Mouse (Mus musculus) heart, adult 2 months (tissue): ENCODE results near the gene Hist2h4. TPM values are rescaled to one million over a fixed set of nuclear protein-coding genes. Genes with fewer than 3 reads are reported as not detected.

Source experiments
- DNase-seq, 2 experiments: peaks; one replicate each; pipeline ENCODE4 v3.0.0; 2021
- H3K27ac ChIP-seq: fragments of 200-600 bp; 2 replicates; pipeline ENCODE4 v1.8.1; 2022
- H3K27me3 ChIP-seq: fragments of 200-500 bp; 2 replicates; pipeline ENCODE4 v1.6.1; 2012; ENCODE audit warnings: mild to moderate bottlenecking, low read length, inconsistent platforms, mixed read lengths; ENCODE audit not compliant: control insufficient read depth, insufficient read depth
- H3K36me3 ChIP-seq: fragments of 200-500 bp; 2 replicates; pipeline ENCODE4 v1.6.1; 2012; ENCODE audit warnings: low read length, inconsistent platforms; ENCODE audit not compliant: control insufficient read depth, insufficient read depth
- H3K4me1 ChIP-seq: fragments of 200-500 bp; 2 replicates; pipeline ENCODE4 v1.6.1; 2011; ENCODE audit warnings: low read length; ENCODE audit not compliant: control insufficient read depth, insufficient read depth
- H3K4me3 ChIP-seq: fragments of 200-600 bp; 2 replicates; pipeline ENCODE4 v1.8.1; 2022
- H3K79me2 ChIP-seq: fragments of 200-500 bp; replicated peaks from 2 replicates; pipeline ENCODE4 v1.6.1; 2012; ENCODE audit warnings: mild to moderate bottlenecking, inconsistent platforms, low read length, moderate library complexity, mixed read lengths; ENCODE audit not compliant: control insufficient read depth, insufficient read depth
- H3K9ac ChIP-seq: fragments of 200-500 bp; 2 replicates; pipeline ENCODE4 v1.6.1; 2012; ENCODE audit warnings: low read depth, mild to moderate bottlenecking, control low read depth, inconsistent platforms, low read length, mixed read lengths
- CTCF ChIP-seq: fragments of 200-600 bp; IDR thresholded peaks from 2 replicates; pipeline ENCODE4 v1.8.1; 2022; ENCODE audit warnings: antibody characterized with exemption, mild to moderate bottlenecking, moderate library complexity
- EP300 ChIP-seq: fragments of 200-500 bp; IDR thresholded peaks from 2 replicates; pipeline ENCODE4 v1.6.1; 2011; ENCODE audit warnings: low read depth, low read length, control low read depth; ENCODE audit not compliant: insufficient read depth
- POLR2A ChIP-seq: fragments of 200-500 bp; IDR thresholded peaks from 2 replicates; pipeline ENCODE4 v1.6.1; 2011; ENCODE audit warnings: mild to moderate bottlenecking, low read depth, low read length, control low read depth; ENCODE audit not compliant: insufficient read depth
- WGBS: fragments of 180-500 bp; shearing (Covaris S2); methylation state at CpG from one replicate; pipeline ENCODE4 v1.1.7; 2018; 5-methylcytosine and 5-hydroxymethylcytosine counted together
- intact Hi-C: fragments of 180-260 bp; cut with DNase I; formaldehyde crosslinking; loops from one replicate; pipeline ENCODE4 v1.15.1; 2025
- polyA plus RNA-seq: library from polyadenylated mRNA; depleted of rRNA; stranded (reverse); fragments of >200 nt; gene quantifications from 2 replicates; pipeline ENCODE4 v1.2.3, GENCODE M21; 2012
- total RNA-seq, 2 experiments: library from RNA; stranded (reverse); gene quantifications; 2 replicates each; pipeline ENCODE4 v1.2.3; 2021

Gene Hist2h4
- total and polyA plus RNA-seq, 3 experiments = 1.4 to 14.0 (median 11.6) TPM

- intact Hi-C loops = no loop called here
- no peak overlapping the region for H3K4me3 ChIP-seq
- no peak for DNase-seq
Observed at GRCm38 (mm10) chr3:96260220-96260619, 2.9 kb downstream of the Hist2h4 start.

GRCm38 (mm10) chr3:96257190-96257589 is 5.9 kb downstream of the Hist2h4 start:
- Histone ChIP-seq H3K36me3 (peaks cover 3% of the 10 kb centered on the region; the same call in 1 of the 2 replicates), H3K4me1 (peaks cover 7% of the 10 kb centered on the region), H3K27ac (no peak overlapping the region), H3K27me3 (no peaks in the 10 kb centered on the region), H3K9ac (no peak overlapping the region), H3K4me3 (no peak overlapping the region), H3K79me2 (no peaks in the 10 kb centered on the region)
- TF ChIP-seq POLR2A = no peak
- no peak for TF ChIP-seq EP300
- no peak for TF ChIP-seq CTCF
- WGBS = 82% methylated on average over 3 of the region's 3 CpGs
- no peak for DNase-seq
- intact Hi-C loops = no loop called here

More at GRCm38 (mm10) chr3:96260220-96260619, 2.9 kb downstream of the Hist2h4 start:
- TF ChIP-seq EP300 (no peak), POLR2A (no peak), CTCF (no peak)
- 88% methylated on average over 5 of the region's 5 CpGs for WGBS
- Histone ChIP-seq H3K36me3 (peaks cover 3% of the 10 kb centered on the region; the same call in 1 of the 2 replicates), H3K79me2 (no peaks in the 10 kb centered on the region), H3K27ac (no peak overlapping the region), H3K4me1 (peaks cover 10% of the 10 kb centered on the region), H3K9ac (no peak overlapping the region), H3K27me3 (no peaks in the 10 kb centered on the region)

- Histone ChIP-seq H3K36me3 (no peaks in the 10 kb centered on the region; the same call in 1 of the 2 replicates), H3K27ac (no peak overlapping the region), H3K4me1 (peaks cover 2% of the 10 kb centered on the region; the same call in 1 of the 2 replicates), H3K79me2 (no peaks in the 10 kb centered on the region), H3K4me3 (no peak overlapping the region), H3K9ac (no peak overlapping the region), H3K27me3 (no peaks in the 10 kb centered on the region)
- DNase-seq = no peak
- no peak for TF ChIP-seq POLR2A
- TF ChIP-seq CTCF = no peak
- TF ChIP-seq EP300 = no peak
- WGBS = 49% methylated on average over 5 of the region's 5 CpGs
- intact Hi-C loops = no loop called here
Observed at GRCm38 (mm10) chr3:96255926-96256593, 7.1 kb downstream of the Hist2h4 start.

GRCm38 (mm10) chr3:96254683-96255355 is 8.3 kb downstream of the Hist2h4 start:
- Histone ChIP-seq H3K4me3 (no peak overlapping the region), H3K4me1 (peaks cover 2% of the 10 kb centered on the region; the same call in 1 of the 2 replicates), H3K9ac (no peak overlapping the region), H3K79me2 (no peaks in the 10 kb centered on the region), H3K27me3 (no peaks in the 10 kb centered on the region), H3K27ac (no peak overlapping the region), H3K36me3 (no peaks in the 10 kb centered on the region)
- WGBS = 65% methylated on average over 10 of the region's 10 CpGs
- TF ChIP-seq CTCF (no peak), POLR2A (no peak), EP300 (no peak)
- intact Hi-C loops = no loop called here
- DNase-seq = no peak

- Histone ChIP-seq H3K4me1 (peaks cover 2% of the 10 kb centered on the region; the same call in 1 of the 2 replicates), H3K27ac (no peak overlapping the region), H3K9ac (no peak overlapping the region), H3K4me3 (no peak overlapping the region), H3K79me2 (no peaks in the 10 kb centered on the region), H3K36me3 (peaks cover 2% of the 10 kb centered on the region; the same call in 1 of the 2 replicates), H3K27me3 (no peaks in the 10 kb centered on the region)
- TF ChIP-seq CTCF (no peak), POLR2A (no peak), EP300 (no peak)
- WGBS = 83% methylated on average over 3 of the region's 3 CpGs
- intact Hi-C loops = no loop called here
- DNase-seq = no peak
Observed at GRCm38 (mm10) chr3:96251787-96252186, 11.3 kb downstream of the Hist2h4 start.

- Histone ChIP-seq H3K36me3 (peaks cover 2% of the 10 kb centered on the region; the same call in 1 of the 2 replicates), H3K27me3 (no peaks in the 10 kb centered on the region), H3K4me3 (no peak overlapping the region), H3K4me1 (no peaks in the 10 kb centered on the region), H3K9ac (no peak overlapping the region), H3K79me2 (no peaks in the 10 kb centered on the region), H3K27ac (no peak overlapping the region)
- no peak for DNase-seq
- intact Hi-C loops = no loop called here
- TF ChIP-seq POLR2A (no peak), EP300 (no peak), CTCF (no peak)
- 71% methylated on average over 3 of the region's 3 CpGs for WGBS
Observed at GRCm38 (mm10) chr3:96250890-96251289, 12.2 kb downstream of the Hist2h4 start.
